Mouse (Mus musculus): ENCODE results near the gene Zc2hc1b. TPM values are rescaled to one million over a fixed set of nuclear protein-coding genes. Genes with fewer than 3 reads are reported as not detected.

Gene Zc2hc1b
- total and polyA plus RNA-seq, 3 experiments = not detected

GRCm38 (mm10) chr10:13171461-13171860 lies 6.4 kb downstream of the Zc2hc1b start:
- DNase-seq = no peak

GRCm38 (mm10) chr10:13170739-13171448 lies 6.9 kb downstream of the Zc2hc1b start:
- no peak for DNase-seq

GRCm38 (mm10) chr10:13168461-13168860 lies 9.4 kb downstream of the Zc2hc1b start:
- no peak for DNase-seq

GRCm38 (mm10) chr10:13162031-13162430 lies 15.8 kb downstream of the Zc2hc1b start:
- no peak for DNase-seq

GRCm38 (mm10) chr10:13160913-13161312 lies 16.9 kb downstream of the Zc2hc1b start:
- DNase-seq = no peak

- DNase-seq = no peak
Measured at GRCm38 (mm10) chr10:13155377-13155776, 22.4 kb downstream of the Zc2hc1b start.

GRCm38 (mm10) chr10:13152811-13153364 lies 24.9 kb downstream of the Zc2hc1b start:
- DNase-seq = no peak

GRCm38 (mm10) chr10:13151353-13151752 lies 26.5 kb downstream of the Zc2hc1b start:
- peak; percentile 15 for DNase-seq

- DNase-seq = no peak
Measured at GRCm38 (mm10) chr10:13150435-13150834, 27.4 kb downstream of the Zc2hc1b start.

- no peak for DNase-seq
Measured at GRCm38 (mm10) chr10:13140434-13140833, 37.4 kb downstream of the Zc2hc1b start.

GRCm38 (mm10) chr10:13137906-13138305 lies 39.9 kb downstream of the Zc2hc1b start:
- no peak for DNase-seq

GRCm38 (mm10) chr10:13135751-13136150 lies 42.1 kb downstream of the Zc2hc1b start:
- DNase-seq = no peak

- DNase-seq = peak; percentile 18
Measured at GRCm38 (mm10) chr10:13135276-13135675, 42.5 kb downstream of the Zc2hc1b start.

GRCm38 (mm10) chr10:13133850-13134249 lies 44.0 kb downstream of the Zc2hc1b start:
- no peak for DNase-seq

- DNase-seq = no peak
Measured at GRCm38 (mm10) chr10:13127946-13128345, 49.9 kb downstream of the Zc2hc1b start.

GRCm38 (mm10) chr10:13127335-13127734 lies 50.5 kb downstream of the Zc2hc1b start:
- no peak for DNase-seq

GRCm38 (mm10) chr10:13125811-13126210 lies 52.0 kb downstream of the Zc2hc1b start:
- no peak for DNase-seq

- no peak for DNase-seq
Measured at GRCm38 (mm10) chr10:13119300-13119699, 58.5 kb downstream of the Zc2hc1b start.

GRCm38 (mm10) chr10:13118770-13119102 lies 59.1 kb downstream of the Zc2hc1b start:
- no peak for DNase-seq

- DNase-seq = no peak
Measured at GRCm38 (mm10) chr10:13118024-13118769, 59.6 kb downstream of the Zc2hc1b start.

GRCm38 (mm10) chr10:13116706-13117665 lies 60.8 kb downstream of the Zc2hc1b start:
- no peak for DNase-seq

GRCm38 (mm10) chr10:13115030-13115429 lies 62.8 kb downstream of the Zc2hc1b start:
- no peak for DNase-seq

All from adrenal gland, adult 2 months (tissue).